8 mouse cellular contexts compared by ENCODE assay signal in the genomic region with DNA sequence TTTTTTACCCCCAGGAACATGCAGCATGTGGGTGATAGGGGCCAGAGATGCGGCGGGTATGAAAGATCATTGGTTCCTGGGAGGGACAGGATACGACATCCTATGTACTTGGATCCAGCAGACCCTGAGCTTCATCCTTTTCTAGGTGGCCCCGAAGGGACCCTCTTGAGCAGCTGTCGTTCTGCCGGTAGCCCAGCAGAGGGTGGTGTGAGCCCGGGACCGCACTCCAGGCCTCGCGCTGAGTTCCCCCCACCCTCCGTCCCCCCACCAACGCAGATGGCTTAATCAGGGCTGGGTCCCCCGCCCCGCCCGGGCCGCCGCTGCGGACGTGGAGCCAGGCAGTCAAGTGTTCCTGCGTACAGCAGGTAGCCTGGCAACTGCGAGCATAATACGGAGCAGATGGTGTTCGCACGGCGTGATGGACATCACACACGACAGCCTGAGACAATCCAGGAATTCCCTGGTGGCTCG. TPM values are rescaled to one million over a fixed set of nuclear protein-coding genes. Genes with fewer than 3 reads are reported as not detected.
DNase-seq lines count a peak whose midpoint lies in the region; ATAC-seq and TF ChIP-seq lines count a peak whose summit lies in the region.

No protein-coding gene starts in this region.

- WGBS in cerebellum, adult 2 months = under 1% methylated on average over 27 of the region's 27 CpGs
- under 1% methylated on average over 27 of the region's 27 CpGs for WGBS in lung, embryonic 14.5 days

- peak; percentile 24 for TF ChIP-seq RAD21 in MEL (IDR thresholded peaks at IDR 0.05; ENCODE audit: low read depth, low read length)

- TF ChIP-seq EP300 in MEL (IDR thresholded peaks at IDR 0.05; ENCODE audit: low read depth in 1 of 2, low read length in 2 of 2) = no peak

- H3K36me3 ChIP-seq in MEL (ENCODE audit: control insufficient read depth in 1 of 2, insufficient read depth in 2 of 2, low read length in 2 of 2) = no peaks in the 10 kb centered on the region
- no peaks in the 10 kb centered on the region for H3K36me3 ChIP-seq in lung, embryonic 14.5 days (ENCODE audit: insufficient read depth)

- no peak overlapping the region for H3K27ac ChIP-seq in MEL (ENCODE audit: control insufficient read depth, low read depth, low read length)
- H3K27ac ChIP-seq in cerebellum, adult 2 months (ENCODE audit: insufficient read depth, low read length) = peak overlapping the region; percentile 70; the same call in 1 of the 2 replicates
- peak overlapping the region; percentile 75; the same call in 1 of the 2 replicates for H3K27ac ChIP-seq in lung, embryonic 14.5 days (ENCODE audit: low read depth)

- H3K9ac ChIP-seq in MEL (ENCODE audit: control insufficient read depth, low read depth, low read length, poor library complexity, severe bottlenecking) = no peak overlapping the region
- H3K9ac ChIP-seq in lung, embryonic 14.5 days = peak overlapping the region; percentile 40

- no peak for TF ChIP-seq POLR2A in MEL (IDR thresholded peaks at IDR 0.05; ENCODE audit: control insufficient read depth in 1 of 2, insufficient read depth in 1 of 2, low read depth in 1 of 2, low read length in 2 of 2, poor library complexity in 1 of 2)
- no peak for TF ChIP-seq POLR2A in cerebellum, adult 2 months (IDR thresholded peaks at IDR 0.05; ENCODE audit: borderline replicate concordance, insufficient read depth, low read length)

- no peak for DNase-seq in MEL (ENCODE audit: low read depth, low spot score)
- DNase-seq in cerebellum, adult 2 months = peak; percentile 94 to 99
- peak; percentile 94 for DNase-seq in forelimb bud, embryonic 11.5 days (ENCODE audit: low read depth, low spot score)
- DNase-seq in layer of hippocampus, adult 8-10 months (ENCODE audit: low spot score in 2 of 2) = peak; percentile 48 to 53
- peak; percentile 86 for DNase-seq in lung, embryonic 14.5 days
- DNase-seq in ovary, adult 18-20 months (ENCODE audit: low spot score) = peak; percentile 26
- DNase-seq in thymus, postnatal 10 days (ENCODE audit: low spot score in 2 of 2) = peak; percentile 60 to 78

- H3K27me3 ChIP-seq in MEL (ENCODE audit: control insufficient read depth in 1 of 2, insufficient read depth in 2 of 2, low read length in 2 of 2) = no peaks in the 10 kb centered on the region
- no peaks in the 10 kb centered on the region for H3K27me3 ChIP-seq in cerebellum, adult 2 months (ENCODE audit: control insufficient read depth, insufficient read depth, low read length)
- H3K27me3 ChIP-seq in lung, embryonic 14.5 days (ENCODE audit: insufficient read depth, low read length) = no peaks in the 10 kb centered on the region

- peak; percentile 82 to 83 for ATAC-seq in hematopoietic stem cell, adult 5-6 weeks (replicated peaks in 1 of 2; ENCODE audit: insufficient read depth in 1 of 2, low FRiP score in 2 of 2, low TSS enrichment in 1 of 2, low read depth in 1 of 2, poor library complexity in 2 of 2, severe bottlenecking in 2 of 2)
- ATAC-seq in lung, embryonic 14.5 days (ENCODE audit: insufficient read depth) = peak; percentile 93

- no peaks in the 10 kb centered on the region for H3K4me1 ChIP-seq in MEL (ENCODE audit: control insufficient read depth in 1 of 2, insufficient read depth in 2 of 2, low read length in 2 of 2)
- H3K4me1 ChIP-seq in cerebellum, adult 2 months (ENCODE audit: control insufficient read depth, insufficient read depth, low read length) = peaks cover 20% of the 10 kb centered on the region
- H3K4me1 ChIP-seq in lung, embryonic 14.5 days (ENCODE audit: insufficient read depth) = peaks cover 10% of the 10 kb centered on the region

- H3K4me3 ChIP-seq in MEL (ENCODE audit: control insufficient read depth in 1 of 2, insufficient read depth in 1 of 2, low read depth in 2 of 2, low read length in 2 of 2) = no peak overlapping the region
- H3K4me3 ChIP-seq in cerebellum, adult 2 months (replicated peaks; ENCODE audit: insufficient read depth, low read depth, low read length) = peak overlapping the region; percentile 58
- peak overlapping the region; percentile 35 for H3K4me3 ChIP-seq in lung, embryonic 14.5 days (ENCODE audit: low read depth, low read length)

- no peaks in the 10 kb centered on the region for H3K79me2 ChIP-seq in MEL (ENCODE audit: control insufficient read depth, insufficient read depth, low read length, poor library complexity)

- peak in 2 of 3 experiments; percentile 36 to 61; a peak in 4 of 6 replicates for TF ChIP-seq CTCF in MEL (IDR thresholded peaks at IDR 0.05 in 2 of 3, conservative IDR thresholded peaks at IDR 0.05 in 1 of 3; ENCODE audit: control insufficient read depth in 1 of 3, insufficient read depth in 1 of 3, low read depth in 2 of 3, low read length in 3 of 3, poor library complexity in 1 of 3, severe bottlenecking in 1 of 3)
- TF ChIP-seq CTCF in cerebellum, adult 2 months (IDR thresholded peaks at IDR 0.05; ENCODE audit: borderline replicate concordance, insufficient read depth, low read depth, low read length) = peak; percentile 86
- TF ChIP-seq CTCF in lung, embryonic 14.5 days (IDR thresholded peaks at IDR 0.05; ENCODE audit: low read depth) = peak; percentile 88

- H3K4me2 ChIP-seq in lung, embryonic 14.5 days = peak overlapping the region; percentile 73

- no peaks in the 10 kb centered on the region for H3K9me3 ChIP-seq in MEL (replicated peaks; ENCODE audit: insufficient read depth, low read length)
- H3K9me3 ChIP-seq in lung, embryonic 14.5 days (ENCODE audit: low read depth, low read length) = peaks cover 3% of the 10 kb centered on the region; the same call in 1 of the 2 replicates

TF ChIP-seq in MEL, 35 proteins besides CTCF, POLR2A, EP300 and RAD21:
- TF ChIP-seq TAL1 (IDR thresholded peaks at IDR 0.05; ENCODE audit: low read length) = no peak
- TF ChIP-seq ZC3H11A (IDR thresholded peaks at IDR 0.05; ENCODE audit: low read depth, low read length) = 0 out of 2 replicates have a peak, but pooled peaks have one; percentile 6

RNA-seq across cellular contexts. Expression of gene Mgst2, which starts 41.2 kb away (rescaled TPM):
- 0.69 and 1.0 TPM in 2 replicates for total RNA-seq in MEL (2012; rRNA removed)
- 1 to 10 TPM in 1 of 2 experiments, not detected in 1; 3.1 TPM for polyA plus RNA-seq in MEL (2012; ENCODE audit: insufficient read depth in 1 of 2, insufficient read length in 2 of 2, low read depth in 1 of 2, low replicate concordance in 2 of 2, missing spikeins in 1 of 2)
- polyA plus RNA-seq in cerebellum, adult 2 months (2012; rRNA removed) = 0.17 and 0.34 TPM in 2 replicates
- total RNA-seq in hematopoietic stem cell, adult 5-6 weeks (2017) = 10.5 and 27.9 TPM in 2 replicates
- 1 to 10 TPM in 1 of 4 experiments, under 1 TPM in 1, not detected in 2; 0.61 to 1.4 TPM for total RNA-seq in layer of hippocampus, adult 8-10 months (2022)
- polyA plus RNA-seq in lung, embryonic 14.5 days (2014; fragmentation: Nextera tagmentation; extraction: Ambion mirVana) = 1.8 and 1.9 TPM in 2 replicates

Comparison
In these comparisons a context has a peak if more than half of its experiments do, and no peak if none do; other contexts are left out.
1. H3K4me3 ChIP-seq: peak in cerebellum, adult 2 months (single experiment) and lung, embryonic 14.5 days (single experiment); none in MEL (0 of 2).
2. Peak in every context shown above with its lines, with median percentiles within 50 percentile points of each other: CTCF ChIP-seq.